Mouse (Mus musculus) midbrain, embryonic 13.5 days (tissue): ENCODE measurements around the gene Cdh26. TPM values are rescaled to one million over a fixed set of nuclear protein-coding genes. Genes with fewer than 3 reads are reported as not detected.
A peak's percentile ranks its signal among the peaks of the same experiment; 100 is the strongest.

Experiments used
- ATAC-seq: fragments of 200-750 bp; cut with Nextera tagmentation; 2 replicates; pipeline ENCODE4 v1.8.0; 2017; ENCODE audit warnings: mild to moderate bottlenecking, moderate TSS enrichment, moderate library complexity
- H3K27ac ChIP-seq: fragments of 300-500 bp; sonication (generic); 2 replicates; pipeline ENCODE4 v1.5.1; 2015; ENCODE audit warnings: inconsistent platforms, mild to moderate bottlenecking, moderate library complexity
- H3K27me3 ChIP-seq: fragments of 300-500 bp; sonication (generic); 2 replicates; pipeline ENCODE4 v1.6.1; 2015; ENCODE audit warnings: mild to moderate bottlenecking, inconsistent platforms
- H3K36me3 ChIP-seq: fragments of 300-500 bp; sonication (generic); 2 replicates; pipeline ENCODE4 v1.6.1; 2015; ENCODE audit warnings: mild to moderate bottlenecking, inconsistent platforms
- H3K4me1 ChIP-seq: fragments of 300-500 bp; sonication (generic); replicated peaks from 2 replicates; pipeline ENCODE4 v1.6.1; 2015; ENCODE audit warnings: inconsistent platforms
- H3K4me2 ChIP-seq: fragments of 300-500 bp; sonication (generic); replicated peaks from 2 replicates; pipeline ENCODE4 v1.6.1; 2015; ENCODE audit warnings: moderate library complexity, mild to moderate bottlenecking, inconsistent platforms
- H3K4me3 ChIP-seq: fragments of 300-500 bp; sonication (generic); replicated peaks from 2 replicates; pipeline ENCODE4 v1.5.1; 2015; ENCODE audit warnings: mild to moderate bottlenecking, inconsistent platforms
- H3K9ac ChIP-seq: fragments of 300-500 bp; sonication (generic); replicated peaks from 2 replicates; pipeline ENCODE4 v1.6.1; 2015; ENCODE audit warnings: mild to moderate bottlenecking, inconsistent platforms
- H3K9me3 ChIP-seq: fragments of 300-500 bp; sonication (generic); 2 replicates; pipeline ENCODE4 v1.6.1; 2016; ENCODE audit warnings: mild to moderate bottlenecking, inconsistent platforms
- WGBS: fragments of 180-500 bp; shearing (Covaris S2); methylation state at CpG from one replicate; pipeline ENCODE4 v1.1.7; 2015; 5-methylcytosine and 5-hydroxymethylcytosine counted together
- polyA plus RNA-seq: library from polyadenylated mRNA; unstranded; fragments of >200 nt; fragmentation: Nextera tagmentation; extraction: Ambion mirVana; gene quantifications from 2 replicates; pipeline ENCODE4 v1.2.1, GENCODE M21; 2015

The Cdh26 gene
- polyA plus RNA-seq, 1 experiment from 2014 or later, result 0.16 TPM

- Histone ChIP-seq H3K27ac (no peak overlapping the region), H3K36me3 (no peaks in the 10 kb centered on the region), H3K4me2 (no peak overlapping the region), H3K27me3 (no peaks in the 10 kb centered on the region), H3K9me3 (no peaks in the 10 kb centered on the region), H3K4me3 (no peak overlapping the region), H3K9ac (no peak overlapping the region), H3K4me1 (peaks cover 7% of the 10 kb centered on the region)
- ATAC-seq, result no peak
- 14% methylated on average over 2 of the region's 2 CpGs for WGBS
Measured at GRCm38 (mm10) chr2:178450236-178450635, 19.9 kb downstream of the Cdh26 start.

DNA sequence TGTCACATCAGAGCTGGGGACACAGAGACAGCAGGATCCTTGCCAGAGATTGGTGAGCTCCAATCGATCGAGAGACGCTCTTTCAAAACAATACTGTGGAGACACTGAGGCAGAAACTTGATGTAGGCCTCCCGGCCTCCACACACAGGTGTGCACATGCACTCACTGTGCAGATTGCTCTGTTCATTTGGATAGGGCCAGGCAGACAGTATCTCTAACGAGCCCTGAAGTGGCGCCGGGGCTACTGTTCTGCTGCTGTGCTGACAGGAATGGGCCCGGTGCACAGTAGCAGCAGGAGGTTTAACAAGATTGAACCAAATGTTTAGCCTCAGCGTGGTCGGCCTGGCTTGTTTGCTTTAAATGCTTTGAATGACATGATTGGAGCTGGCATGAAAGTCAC lies 20.6 kb downstream of the Cdh26 start:
- no peak overlapping the region for H3K27ac ChIP-seq
- no peak overlapping the region for H3K4me3 ChIP-seq
- 68% methylated on average over 10 of the region's 10 CpGs for WGBS
- ATAC-seq, result no peak
- H3K9ac ChIP-seq, result no peak overlapping the region
- H3K36me3 ChIP-seq, result no peaks in the 10 kb centered on the region
- H3K9me3 ChIP-seq, result no peaks in the 10 kb centered on the region
- H3K27me3 ChIP-seq, result no peaks in the 10 kb centered on the region
- H3K4me2 ChIP-seq, result no peak overlapping the region
- H3K4me1 ChIP-seq, result peaks cover 11% of the 10 kb centered on the region

DNA sequence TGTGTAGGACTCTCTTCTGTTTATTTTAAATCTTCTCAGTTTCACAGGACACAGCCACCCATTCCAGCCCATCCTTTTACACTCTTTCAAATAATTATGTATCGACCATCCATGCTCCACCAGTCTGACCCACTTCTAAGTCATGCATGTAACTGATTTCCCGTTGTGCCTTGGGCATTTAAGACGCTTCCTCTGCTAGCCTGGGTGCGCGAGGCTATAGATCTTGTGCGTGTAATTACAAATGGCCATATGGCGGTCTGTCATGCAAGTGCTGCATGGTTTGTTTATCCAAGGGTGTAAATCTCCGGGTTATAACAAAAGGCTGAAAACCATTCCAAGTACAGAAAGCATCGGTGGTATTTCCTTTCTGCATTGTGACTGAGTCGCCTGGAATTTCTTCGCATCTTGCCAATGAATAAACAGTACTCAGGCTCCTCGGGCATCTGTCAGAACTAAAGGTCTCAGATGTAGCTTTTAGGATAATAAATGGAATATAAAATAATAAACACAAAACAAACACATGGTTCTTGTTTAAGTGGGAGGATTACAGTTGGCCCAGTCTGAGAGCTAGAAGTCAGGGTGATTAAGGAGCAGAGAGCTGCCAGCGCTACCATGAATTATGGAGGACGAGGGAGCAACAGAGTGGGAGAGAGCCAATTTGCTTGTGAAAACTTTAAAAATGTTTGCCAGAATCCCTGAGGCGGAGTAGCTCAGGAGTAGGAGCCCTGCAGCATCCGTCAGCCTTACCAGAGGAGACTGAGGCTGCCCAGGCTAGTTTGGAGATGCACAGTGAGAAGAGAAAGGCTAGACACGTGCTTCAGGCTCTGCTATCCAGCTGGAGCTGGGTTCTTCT lies 24.6 kb downstream of the Cdh26 start:
- no peaks in the 10 kb centered on the region for H3K9me3 ChIP-seq
- ATAC-seq, result peak; percentile 71; the same call in 1 of the 2 replicates
- H3K36me3 ChIP-seq, result no peaks in the 10 kb centered on the region
- WGBS, result 46% methylated on average over 17 of the region's 17 CpGs
- H3K27ac ChIP-seq, result peak overlapping the region; percentile 54
- no peak overlapping the region for H3K9ac ChIP-seq
- H3K4me2 ChIP-seq, result no peak overlapping the region
- H3K27me3 ChIP-seq, result no peaks in the 10 kb centered on the region
- H3K4me3 ChIP-seq, result no peak overlapping the region
- peaks cover 11% of the 10 kb centered on the region for H3K4me1 ChIP-seq

GRCm38 (mm10) chr2:178457414-178457813 lies 27.1 kb downstream of the Cdh26 start:
- ATAC-seq, result no peak
- Histone ChIP-seq H3K4me2 (no peak overlapping the region), H3K4me3 (no peak overlapping the region)

GRCm38 (mm10) chr2:178460353-178460752 lies 30.0 kb downstream of the Cdh26 start:
- no peak for ATAC-seq
- no peak overlapping the region for H3K27ac ChIP-seq
- no peaks in the 10 kb centered on the region for H3K27me3 ChIP-seq
- H3K4me1 ChIP-seq, result peaks cover 6% of the 10 kb centered on the region
- no peak overlapping the region for H3K4me2 ChIP-seq
- H3K36me3 ChIP-seq, result no peaks in the 10 kb centered on the region
- 67% methylated on average over 5 of the region's 5 CpGs for WGBS
- no peak overlapping the region for H3K4me3 ChIP-seq
- H3K9ac ChIP-seq, result no peak overlapping the region
- H3K9me3 ChIP-seq, result no peaks in the 10 kb centered on the region

More at GRCm38 (mm10) chr2:178457414-178457813, 27.1 kb downstream of the Cdh26 start:
- Histone ChIP-seq H3K27ac (no peak overlapping the region), H3K36me3 (no peaks in the 10 kb centered on the region), H3K27me3 (no peaks in the 10 kb centered on the region), H3K9ac (no peak overlapping the region), H3K4me1 (peaks cover 14% of the 10 kb centered on the region), H3K9me3 (no peaks in the 10 kb centered on the region)
- WGBS, result 89% methylated on average over 6 of the region's 6 CpGs

DNA sequence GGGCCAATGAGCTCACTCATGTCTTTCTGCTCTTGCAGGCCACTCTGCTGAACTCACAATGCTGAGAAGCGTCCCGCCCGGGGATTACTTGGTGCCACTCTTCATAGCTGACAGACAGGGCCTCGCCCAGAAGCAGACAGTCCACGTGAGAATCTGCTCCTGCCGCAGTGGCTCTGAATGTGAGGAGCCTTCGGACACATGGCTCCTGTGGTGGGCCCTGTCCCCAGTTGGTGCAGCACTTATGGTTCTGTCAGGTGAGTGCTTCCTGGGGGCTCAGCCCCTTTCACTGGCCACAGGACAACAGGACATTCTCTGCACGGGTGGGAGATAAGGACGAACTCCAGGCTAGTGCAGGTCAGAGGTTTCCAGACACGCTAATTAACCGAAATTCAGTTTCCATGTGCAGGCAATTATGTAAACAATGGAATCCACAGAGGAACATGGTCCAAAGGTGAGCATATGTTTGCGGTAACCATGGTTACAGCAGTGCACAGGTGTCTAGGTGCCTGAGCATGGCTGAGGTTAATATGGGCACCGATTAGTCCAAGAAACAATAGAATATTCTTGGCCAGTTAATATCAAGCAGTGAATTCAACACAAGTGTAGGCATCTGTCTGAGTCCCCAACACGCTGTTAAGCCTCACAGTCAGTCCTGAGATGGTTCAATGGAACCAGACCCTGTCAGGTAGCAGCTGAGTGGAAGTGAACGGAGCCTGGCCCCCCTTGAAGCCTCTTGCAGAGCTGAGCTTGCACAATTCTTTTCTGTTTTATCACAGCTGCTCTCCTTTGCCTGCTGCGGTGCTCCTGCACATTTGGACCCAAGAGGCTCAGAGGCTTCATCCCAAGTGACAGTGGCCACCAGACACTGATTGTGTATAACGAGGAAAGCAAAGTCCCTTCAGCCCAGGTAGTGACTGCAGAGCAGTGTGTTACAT lies 41.5 kb downstream of the Cdh26 start:
- H3K4me1 ChIP-seq, result peaks cover 7% of the 10 kb centered on the region; the same call in 1 of the 2 replicates
- H3K27ac ChIP-seq, result no peak overlapping the region
- H3K9ac ChIP-seq, result no peak overlapping the region
- no peak overlapping the region for H3K4me3 ChIP-seq
- no peaks in the 10 kb centered on the region for H3K9me3 ChIP-seq
- H3K36me3 ChIP-seq, result no peaks in the 10 kb centered on the region
- ATAC-seq, result no peak
- no peak overlapping the region for H3K4me2 ChIP-seq
- WGBS, result 76% methylated on average over 17 of the region's 17 CpGs
- H3K27me3 ChIP-seq, result no peaks in the 10 kb centered on the region

GRCm38 (mm10) chr2:178473916-178474315 lies 43.6 kb downstream of the Cdh26 start:
- Histone ChIP-seq H3K36me3 (no peaks in the 10 kb centered on the region), H3K4me2 (no peak overlapping the region), H3K27me3 (no peaks in the 10 kb centered on the region), H3K9me3 (no peaks in the 10 kb centered on the region), H3K4me1 (peaks cover 7% of the 10 kb centered on the region; the same call in 1 of the 2 replicates), H3K9ac (no peak overlapping the region), H3K4me3 (no peak overlapping the region), H3K27ac (no peak overlapping the region)
- WGBS, result 69% methylated on average over 10 of the region's 10 CpGs
- no peak for ATAC-seq

DNA sequence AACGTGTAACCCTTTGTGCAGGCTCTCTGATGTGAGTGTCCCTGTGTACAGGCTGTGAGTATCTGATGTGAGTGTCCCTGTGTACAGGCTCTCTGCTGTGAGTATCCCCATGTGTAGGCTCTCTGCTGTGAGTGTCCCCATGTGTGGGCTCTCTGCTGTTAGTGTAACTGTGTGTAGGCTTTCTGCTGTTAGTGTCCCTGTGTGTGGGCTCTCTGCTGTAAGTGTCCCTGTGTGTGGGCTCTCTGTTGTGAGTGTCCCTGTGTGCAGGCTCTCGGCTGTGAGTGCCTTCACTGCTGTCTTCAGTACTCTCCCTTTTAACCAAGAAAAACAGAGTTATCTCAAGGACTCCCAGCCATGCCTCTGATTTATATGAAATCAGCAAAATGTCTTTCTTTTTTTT lies 46.9 kb downstream of the Cdh26 start:
- 74% methylated on average over 2 of the region's 2 CpGs for WGBS
- no peak for ATAC-seq

DNA sequence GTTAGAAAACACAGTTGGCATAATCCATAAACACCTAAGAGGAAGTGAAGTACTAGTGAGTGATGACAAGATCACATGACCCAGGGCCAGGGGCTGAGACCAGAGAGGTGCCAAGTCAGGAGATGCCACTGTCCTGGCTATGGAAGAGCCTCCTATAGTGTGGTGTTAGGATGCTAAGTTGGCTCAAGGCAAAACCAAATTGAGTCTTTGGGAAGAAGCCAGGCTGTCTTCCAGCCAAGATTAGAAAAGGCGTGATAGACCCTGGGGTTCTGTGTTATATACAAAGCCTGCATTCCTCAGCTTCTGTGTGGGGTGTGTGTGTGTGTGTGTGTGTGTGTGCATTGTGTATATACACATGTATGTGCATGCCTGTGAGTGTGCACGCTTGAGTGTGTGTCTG lies 48.7 kb downstream of the Cdh26 start:
- H3K36me3 ChIP-seq, result no peaks in the 10 kb centered on the region

More for the DNA sequence above, 46.9 kb downstream of the Cdh26 start:
- Histone ChIP-seq H3K9me3 (no peaks in the 10 kb centered on the region), H3K4me2 (no peak overlapping the region), H3K9ac (no peak overlapping the region), H3K36me3 (no peaks in the 10 kb centered on the region), H3K4me3 (no peak overlapping the region), H3K27me3 (no peaks in the 10 kb centered on the region), H3K27ac (no peak overlapping the region), H3K4me1 (0 out of 2 replicates have a peak, but pooled peaks cover under 1% of the 10 kb centered on the region)

GRCm38 (mm10) chr2:178480932-178481331 lies 50.6 kb downstream of the Cdh26 start:
- no peak overlapping the region for H3K4me3 ChIP-seq
- H3K36me3 ChIP-seq, result no peaks in the 10 kb centered on the region
- H3K9ac ChIP-seq, result no peak overlapping the region
- H3K27me3 ChIP-seq, result no peaks in the 10 kb centered on the region
- H3K4me1 ChIP-seq, result no peaks in the 10 kb centered on the region
- ATAC-seq, result no peak
- no peaks in the 10 kb centered on the region for H3K9me3 ChIP-seq
- WGBS, result 76% methylated on average over 2 of the region's 2 CpGs
- no peak overlapping the region for H3K4me2 ChIP-seq
- no peak overlapping the region for H3K27ac ChIP-seq

More for the DNA sequence above, 48.7 kb downstream of the Cdh26 start:
- no peaks in the 10 kb centered on the region for H3K4me1 ChIP-seq
- H3K27ac ChIP-seq, result no peak overlapping the region
- no peaks in the 10 kb centered on the region for H3K9me3 ChIP-seq
- H3K9ac ChIP-seq, result no peak overlapping the region
- 98% methylated on average over 2 of the region's 2 CpGs for WGBS
- ATAC-seq, result no peak
- no peaks in the 10 kb centered on the region for H3K27me3 ChIP-seq
- no peak overlapping the region for H3K4me3 ChIP-seq
- no peak overlapping the region for H3K4me2 ChIP-seq

DNA sequence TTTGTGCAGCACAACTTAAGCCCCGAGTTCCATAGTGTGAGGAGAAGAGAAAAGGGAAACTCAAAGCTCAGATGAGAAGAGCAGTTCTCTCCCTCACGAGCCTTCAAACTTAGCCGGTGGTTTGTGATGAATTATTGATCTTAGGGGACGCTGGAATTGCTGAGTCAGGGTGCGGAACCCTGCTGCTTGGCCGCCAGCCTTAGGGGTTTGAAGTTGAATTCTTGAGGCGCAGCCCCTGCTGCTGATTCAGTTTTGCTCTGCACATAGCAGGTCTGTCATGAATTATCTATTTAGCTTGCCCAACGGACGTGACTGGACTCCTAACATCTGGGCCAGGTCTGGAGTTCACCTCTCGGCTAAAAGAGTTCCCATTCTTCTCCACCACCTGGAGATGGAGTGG lies 53.1 kb downstream of the Cdh26 start:
- WGBS, result 47% methylated on average over 10 of the region's 10 CpGs
- H3K9me3 ChIP-seq, result peaks cover 4% of the 10 kb centered on the region

GRCm38 (mm10) chr2:178488276-178488675 lies 57.9 kb downstream of the Cdh26 start:
- H3K9ac ChIP-seq, result no peak overlapping the region
- H3K36me3 ChIP-seq, result no peaks in the 10 kb centered on the region
- no peaks in the 10 kb centered on the region for H3K27me3 ChIP-seq
- H3K27ac ChIP-seq, result no peak overlapping the region
- peaks cover 4% of the 10 kb centered on the region for H3K9me3 ChIP-seq
- WGBS, result 84% methylated on average over 4 of the region's 4 CpGs
- no peak overlapping the region for H3K4me3 ChIP-seq
- peaks cover 4% of the 10 kb centered on the region; the same call in 1 of the 2 replicates for H3K4me1 ChIP-seq
- no peak overlapping the region for H3K4me2 ChIP-seq
- ATAC-seq, result no peak

More for the DNA sequence above, 53.1 kb downstream of the Cdh26 start:
- Histone ChIP-seq H3K4me1 (no peaks in the 10 kb centered on the region), H3K36me3 (no peaks in the 10 kb centered on the region), H3K4me2 (no peak overlapping the region), H3K4me3 (no peak overlapping the region), H3K9ac (no peak overlapping the region), H3K27me3 (no peaks in the 10 kb centered on the region), H3K27ac (no peak overlapping the region)
- ATAC-seq, result peak; percentile 58
